In genomic region chr8:116668977-116669376, GRCm38 (mm10) we compare ENCODE assay signal across 22 mouse cellular contexts.
DNase-seq lines count a peak whose midpoint lies in the region; ATAC-seq and TF ChIP-seq lines count a peak whose summit lies in the region.
"Had no signal": no experiment of that assay in that cellular context is flagged by ENCODE, and none has a peak within 500 bp of the region (broad histone marks: within the 10 kb centered on the region; RNA-seq: fewer than 3 reads in every experiment).

No protein-coding gene starts in this region.

- intact Hi-C loops in gastrocnemius, adult 2 months (cut with DNase I) = no loop called here
- intact Hi-C loops in gastrocnemius, postnatal 14 days (cut with DNase I; ENCODE audit: low total_unique reads) = no loop called here

- no peak overlapping the region for H3K4me3 ChIP-seq in gastrocnemius, adult 2 months
- no peak overlapping the region for H3K4me3 ChIP-seq in liver, postnatal 0 days (ENCODE audit: low read depth, low read length)
- no peak overlapping the region for H3K4me3 ChIP-seq in liver, embryonic 12.5 days
- H3K4me3 ChIP-seq in bone marrow macrophage, adult 2 months (ENCODE audit: insufficient read depth, low read length) = no peak overlapping the region
- H3K4me3 ChIP-seq in hindbrain, embryonic 10.5 days = no peak overlapping the region
- no peak overlapping the region for H3K4me3 ChIP-seq in lung, postnatal 0 days (ENCODE audit: low read depth, low read length)
- H3K4me3 ChIP-seq: embryonic facial prominence, embryonic 12.5 days; heart, embryonic 12.5 days; limb, embryonic 15.5 days; midbrain, embryonic 12.5 days; neural tube, embryonic 15.5 days had no signal

- peak; percentile 16; the same call in 1 of the 2 replicates for TF ChIP-seq CTCF in gastrocnemius, adult 2 months (IDR thresholded peaks at IDR 0.05)
- peak; percentile 21; the same call in 1 of the 2 replicates for TF ChIP-seq CTCF in liver, postnatal 0 days (IDR thresholded peaks at IDR 0.05; ENCODE audit: low read depth)
- 0 out of 2 replicates have a peak, but pooled peaks have one; percentile 21 for TF ChIP-seq CTCF in bone marrow macrophage, adult 2 months (IDR thresholded peaks at IDR 0.05; ENCODE audit: low read depth, low read length)
- TF ChIP-seq CTCF in lung, postnatal 0 days (IDR thresholded peaks at IDR 0.05) = no peak

- H3K27ac ChIP-seq in gastrocnemius, adult 2 months = no peak overlapping the region
- no peak overlapping the region for H3K27ac ChIP-seq in liver, postnatal 0 days (ENCODE audit: low read depth)
- no peak overlapping the region for H3K27ac ChIP-seq in liver, embryonic 12.5 days
- no peak overlapping the region for H3K27ac ChIP-seq in bone marrow macrophage, adult 2 months (ENCODE audit: insufficient read depth, low read depth, low read length)
- H3K27ac ChIP-seq in hindbrain, embryonic 10.5 days = no peak overlapping the region
- H3K27ac ChIP-seq in lung, postnatal 0 days (ENCODE audit: low read length) = no peak overlapping the region
- H3K27ac ChIP-seq: embryonic facial prominence, embryonic 12.5 days; hindbrain, postnatal 0 days; limb, embryonic 15.5 days; midbrain, embryonic 12.5 days; neural tube, embryonic 15.5 days had no signal

- no peak overlapping the region for H3K9ac ChIP-seq in liver, postnatal 0 days (replicated peaks)
- no peak overlapping the region for H3K9ac ChIP-seq in liver, embryonic 12.5 days
- no peak overlapping the region for H3K9ac ChIP-seq in lung, postnatal 0 days (replicated peaks; ENCODE audit: low read depth)
- H3K9ac ChIP-seq: embryonic facial prominence, embryonic 12.5 days; forebrain, postnatal 0 days; heart, embryonic 12.5 days; limb, embryonic 15.5 days; midbrain, embryonic 12.5 days; neural tube, embryonic 15.5 days had no signal

- no peak for TF ChIP-seq EP300 in liver, postnatal 0 days (IDR thresholded peaks at IDR 0.05; ENCODE audit: low read depth)
- no peak for TF ChIP-seq EP300 in lung, postnatal 0 days (IDR thresholded peaks at IDR 0.05)

- TF ChIP-seq POLR2A in bone marrow macrophage, adult 2 months (IDR thresholded peaks at IDR 0.05; ENCODE audit: borderline replicate concordance, low read depth, low read length) = no peak

- H3K9me3 ChIP-seq in liver, postnatal 0 days (ENCODE audit: low read length) = peaks cover 4% of the 10 kb centered on the region; the same call in 1 of the 2 replicates
- peaks cover 7% of the 10 kb centered on the region; the same call in 1 of the 2 replicates for H3K9me3 ChIP-seq in liver, embryonic 12.5 days (replicated peaks)
- peaks cover 16% of the 10 kb centered on the region for H3K9me3 ChIP-seq in hindbrain, embryonic 10.5 days
- H3K9me3 ChIP-seq in lung, postnatal 0 days (ENCODE audit: low read length) = no peaks in the 10 kb centered on the region; the same call in 1 of the 2 replicates
- H3K9me3 ChIP-seq: limb, embryonic 15.5 days; neural tube, embryonic 15.5 days had no signal

- no peak for ATAC-seq in liver, postnatal 0 days
- no peak for ATAC-seq in liver, embryonic 12.5 days
- no peak for ATAC-seq in lung, postnatal 0 days
- ATAC-seq: forebrain, postnatal 0 days; hindbrain, postnatal 0 days; intestine, postnatal 0 days had no signal

- H3K36me3 ChIP-seq in liver, postnatal 0 days (replicated peaks; ENCODE audit: insufficient read depth, low read length) = no peaks in the 10 kb centered on the region
- no peaks in the 10 kb centered on the region for H3K36me3 ChIP-seq in liver, embryonic 12.5 days
- H3K36me3 ChIP-seq in hindbrain, embryonic 10.5 days = no peaks in the 10 kb centered on the region
- no peaks in the 10 kb centered on the region for H3K36me3 ChIP-seq in lung, postnatal 0 days (ENCODE audit: insufficient read depth, low read length)
- H3K36me3 ChIP-seq: embryonic facial prominence, embryonic 12.5 days; heart, embryonic 12.5 days; limb, embryonic 15.5 days had no signal

- no peak overlapping the region for H3K4me2 ChIP-seq in liver, postnatal 0 days (ENCODE audit: low read depth, low read length)
- no peak overlapping the region for H3K4me2 ChIP-seq in liver, embryonic 12.5 days
- H3K4me2 ChIP-seq in lung, postnatal 0 days (replicated peaks; ENCODE audit: low read depth, low read length) = no peak overlapping the region
- H3K4me2 ChIP-seq: embryonic facial prominence, embryonic 12.5 days; heart, embryonic 12.5 days; limb, embryonic 15.5 days; midbrain, embryonic 12.5 days; neural tube, embryonic 15.5 days had no signal

- no peaks in the 10 kb centered on the region for H3K4me1 ChIP-seq in liver, postnatal 0 days (ENCODE audit: insufficient read depth)
- H3K4me1 ChIP-seq in liver, embryonic 12.5 days = no peaks in the 10 kb centered on the region
- no peaks in the 10 kb centered on the region for H3K4me1 ChIP-seq in bone marrow macrophage, adult 2 months (ENCODE audit: control insufficient read depth, insufficient read depth, low read length)
- H3K4me1 ChIP-seq in hindbrain, embryonic 10.5 days (replicated peaks) = no peaks in the 10 kb centered on the region
- no peaks in the 10 kb centered on the region for H3K4me1 ChIP-seq in lung, postnatal 0 days (ENCODE audit: insufficient read depth, low read depth, low read length)
- H3K4me1 ChIP-seq: embryonic facial prominence, embryonic 12.5 days; heart, embryonic 12.5 days; limb, embryonic 15.5 days; midbrain, embryonic 12.5 days; neural tube, embryonic 15.5 days had no signal

- no peak for DNase-seq in gastrocnemius, adult 2 months
- DNase-seq in gastrocnemius, postnatal 14 days = no peak
- DNase-seq in liver, postnatal 0 days = no peak
- DNase-seq in hindbrain, embryonic 10.5 days (ENCODE audit: low spot score) = no peak
- no peak for DNase-seq in lung, postnatal 0 days (ENCODE audit: low spot score)
- DNase-seq: adrenal gland, adult 2 months; cerebellum, adult 18-20 months; cerebellum, postnatal 25 days; forebrain, postnatal 0 days; heart, postnatal 10 days; kidney, postnatal 25 days; lung, adult 18-20 months; thymus, postnatal 36 days had no signal

- 91% methylated on average over 7 of the region's 7 CpGs for WGBS in liver, postnatal 0 days (ENCODE audit: insufficient replicate concordance)
- WGBS in liver, embryonic 12.5 days (ENCODE audit: insufficient replicate concordance) = 82% methylated on average over 7 of the region's 7 CpGs
- 95% methylated on average over 7 of the region's 7 CpGs for WGBS in hindbrain, embryonic 10.5 days
- 97% methylated on average over 7 of the region's 7 CpGs for WGBS in lung, postnatal 0 days

- no peaks in the 10 kb centered on the region for H3K27me3 ChIP-seq in liver, postnatal 0 days (ENCODE audit: insufficient read depth, low read length)
- no peaks in the 10 kb centered on the region for H3K27me3 ChIP-seq in liver, embryonic 12.5 days (replicated peaks)
- no peaks in the 10 kb centered on the region for H3K27me3 ChIP-seq in hindbrain, embryonic 10.5 days (ENCODE audit: insufficient read depth, poor library complexity, severe bottlenecking)
- no peaks in the 10 kb centered on the region for H3K27me3 ChIP-seq in lung, postnatal 0 days (replicated peaks; ENCODE audit: insufficient read depth, low read length)
- H3K27me3 ChIP-seq: embryonic facial prominence, embryonic 12.5 days; heart, embryonic 12.5 days; limb, embryonic 15.5 days; midbrain, embryonic 12.5 days; neural tube, embryonic 15.5 days had no signal
